Mouse (Mus musculus) Muller cell, postnatal 12 days (primary cell): ENCODE measurements around the gene Pawr.

Source experiments
- DNase-seq: peaks from one replicate; pipeline ENCODE4 v3.0.0-alpha.2; 2015; ENCODE audit errors: inconsistent ontology term

The Pawr gene

DNA sequence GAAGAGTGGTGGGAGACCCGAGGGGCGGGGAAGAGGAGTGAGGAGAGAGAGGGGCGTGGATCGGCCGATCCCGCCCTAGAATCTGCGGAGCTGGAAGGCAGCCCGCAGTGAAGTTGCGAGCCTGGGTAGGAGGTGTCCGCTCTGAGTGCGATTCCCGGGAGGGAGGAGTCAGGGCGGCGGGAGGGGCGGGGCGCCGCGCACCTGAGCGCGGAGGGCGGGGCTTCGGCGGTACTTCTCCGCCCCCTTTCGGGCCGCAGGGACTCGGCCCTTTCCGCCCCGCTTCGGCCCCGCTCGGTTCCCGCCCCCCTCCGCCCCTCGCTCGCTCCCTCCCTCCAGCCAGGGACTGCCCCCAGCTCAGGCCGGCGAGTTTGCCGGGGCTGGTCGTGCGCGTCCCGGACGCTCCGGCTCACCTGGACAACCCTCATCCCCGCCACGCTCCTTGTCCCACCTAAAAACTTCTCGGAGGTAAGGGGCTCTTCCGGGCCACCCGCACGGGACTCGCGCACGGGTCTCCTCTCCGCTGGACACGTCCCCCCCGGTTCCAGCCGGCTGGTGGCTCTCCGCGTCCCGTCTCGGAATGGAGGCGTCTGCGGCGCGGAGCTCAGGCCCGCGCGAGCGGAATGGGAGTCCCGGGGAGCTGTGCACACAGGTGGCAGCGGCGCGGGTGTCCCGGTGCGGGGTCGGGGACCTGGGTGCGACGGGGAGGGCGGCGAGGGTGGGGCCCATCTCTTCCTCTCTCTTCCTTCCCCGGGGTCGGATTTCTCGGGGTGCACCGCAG, at the start of gene Pawr:
Gene Pawr (plus strand): TSS at position 338 of the 778 bp plus-strand sequence.
- peak; percentile 94 for DNase-seq

DNA sequence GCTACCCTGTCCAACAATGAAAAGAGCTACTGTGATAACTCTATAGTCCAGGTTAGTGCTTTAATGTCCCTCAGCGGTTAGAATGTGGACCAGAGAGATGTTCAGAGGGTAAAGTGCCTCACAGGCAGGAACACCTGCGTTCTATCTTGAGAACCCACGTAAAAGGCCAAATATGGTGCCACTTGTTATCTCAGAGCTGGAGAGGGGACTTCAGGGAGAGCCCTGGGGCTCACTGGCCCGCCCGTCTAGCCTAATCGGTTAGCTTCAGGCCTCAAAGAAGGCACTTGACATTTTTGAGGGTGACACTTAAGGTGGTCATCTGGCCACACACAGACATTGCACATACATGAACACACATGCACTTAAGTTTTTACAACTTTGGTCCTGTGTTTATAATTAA, 49.6 kb upstream of the Pawr start:
- no peak for DNase-seq

DNA sequence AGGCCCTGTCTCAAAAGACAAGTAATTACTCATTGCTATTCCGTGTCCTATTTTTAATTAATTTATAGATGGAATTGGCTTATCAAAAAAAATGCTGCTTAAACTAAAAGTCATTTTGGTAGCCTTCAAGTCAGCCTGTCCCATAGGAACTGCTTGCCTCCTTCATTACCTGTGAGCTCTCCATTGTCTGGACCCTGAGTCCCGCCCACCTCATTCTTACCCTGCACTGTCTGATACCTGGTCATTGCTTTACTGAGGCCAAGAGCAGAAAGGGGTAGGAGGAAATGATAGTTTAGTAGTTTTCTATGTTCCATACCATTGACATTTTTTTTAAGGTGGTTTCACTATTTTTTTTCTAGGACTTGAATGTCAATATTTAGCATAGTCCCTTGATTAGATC, 48.5 kb upstream of the Pawr start:
- no peak for DNase-seq

DNA sequence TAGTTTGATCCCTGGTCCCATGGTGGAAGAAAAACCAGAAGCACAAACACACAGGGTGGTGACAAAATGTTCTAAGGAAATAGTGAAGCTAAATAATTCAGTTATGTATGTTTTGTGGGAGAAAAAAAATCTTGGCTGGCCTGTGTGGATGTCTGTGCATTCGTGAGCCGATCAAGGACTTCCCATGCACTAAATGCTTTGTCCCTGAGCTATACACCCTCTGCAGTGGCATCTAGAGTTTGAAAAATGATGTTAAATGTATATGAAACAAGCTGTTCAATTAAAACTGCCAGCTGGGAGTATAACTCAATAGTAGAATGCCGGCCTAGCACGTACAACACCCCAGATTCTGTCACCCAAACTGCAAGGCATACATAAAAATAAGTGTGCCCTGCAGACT, 48.1 kb upstream of the Pawr start:
- DNase-seq = no peak

DNA sequence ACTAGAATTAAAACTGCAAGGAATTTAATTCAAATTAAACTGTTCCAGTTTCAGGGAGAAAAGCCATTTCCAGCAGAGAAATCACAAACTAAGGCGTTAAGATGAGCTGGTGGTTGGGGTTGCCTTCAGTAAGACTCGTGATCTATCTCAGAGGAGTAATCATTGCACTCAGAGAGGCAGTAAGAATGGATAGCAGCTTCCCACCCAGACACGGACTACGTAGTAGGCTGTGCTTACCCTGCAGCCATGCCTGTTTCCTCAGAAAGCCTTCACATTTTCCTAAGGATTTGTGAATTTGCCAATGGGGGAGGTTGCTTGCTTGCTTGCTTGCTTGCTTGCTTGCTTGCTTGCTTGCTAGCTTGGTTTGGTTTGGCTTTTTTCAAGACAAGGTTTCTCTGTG, 47.5 kb upstream of the Pawr start:
- DNase-seq = no peak

DNA sequence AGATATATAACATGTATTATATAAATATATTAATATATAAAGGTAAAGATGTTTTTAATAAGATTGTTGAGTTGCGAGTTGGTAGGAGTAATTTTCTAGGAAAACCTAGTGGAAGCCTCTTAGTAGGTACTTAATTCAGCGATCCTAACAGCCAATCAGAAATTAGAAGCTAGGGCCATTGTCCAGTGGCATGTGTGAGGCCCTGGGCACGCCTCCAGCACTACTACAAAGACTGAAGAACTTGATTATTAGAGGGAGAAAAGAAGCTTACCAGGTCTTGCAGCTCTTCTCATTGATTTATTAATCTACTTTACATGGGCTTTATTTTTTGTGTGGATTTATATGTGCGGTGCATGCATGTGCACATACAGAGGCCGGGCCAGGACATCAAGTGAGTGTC, 46.9 kb upstream of the Pawr start:
- DNase-seq = no peak

DNA sequence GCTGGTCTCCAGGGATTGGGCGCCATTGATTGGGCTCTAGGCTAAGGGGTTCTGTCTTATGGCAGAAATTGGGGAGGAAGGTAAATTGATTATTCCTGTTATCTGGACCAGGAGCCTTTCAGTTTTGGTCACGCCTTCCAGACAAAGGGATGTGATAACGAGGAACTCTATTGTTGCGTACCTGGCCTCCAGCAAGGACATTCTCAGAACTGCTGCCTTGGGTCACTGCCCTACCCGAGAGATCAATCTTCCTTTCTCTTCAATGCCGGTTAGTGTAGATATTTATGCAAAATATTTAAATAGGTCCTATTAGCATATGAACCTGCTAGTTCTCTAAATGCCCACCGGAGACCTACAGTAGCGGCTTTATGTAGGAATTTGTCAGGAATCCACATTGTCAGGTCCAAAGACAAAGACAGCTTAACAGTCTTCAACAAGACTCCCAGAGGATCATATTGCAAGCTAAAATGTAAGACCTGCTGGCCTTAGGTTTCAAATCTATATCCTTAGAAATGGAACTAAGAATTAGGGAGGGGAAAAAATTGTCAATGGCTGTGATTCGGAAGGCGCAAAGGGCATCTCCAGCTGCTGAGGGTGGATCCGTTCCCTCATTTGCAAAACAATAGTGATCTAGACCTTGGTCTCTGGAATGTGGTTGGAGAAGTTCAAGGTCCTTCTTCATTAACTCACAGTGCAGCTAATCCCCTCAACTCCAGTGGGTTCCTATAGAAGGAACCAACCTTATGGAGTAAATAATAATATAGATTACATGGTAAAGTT, 45.1 kb upstream of the Pawr start:
- DNase-seq = no peak

DNA sequence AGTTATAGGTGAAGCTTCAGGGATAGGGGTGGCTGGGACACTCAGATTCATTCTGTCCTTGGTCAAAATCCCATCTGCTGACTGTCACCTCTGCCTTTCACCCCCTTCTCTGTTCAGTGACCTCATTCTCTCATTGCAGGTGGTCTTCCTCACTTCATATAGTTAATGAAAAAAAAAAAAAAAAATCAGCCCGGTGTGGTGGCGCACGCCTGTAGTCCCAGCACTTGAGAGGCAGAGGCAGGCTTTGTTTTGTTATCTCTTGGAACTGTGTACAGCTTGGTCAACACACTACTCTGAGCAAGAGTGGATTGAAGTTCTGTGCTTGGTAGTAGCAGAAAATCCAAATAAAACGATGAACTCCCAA, 44.5 kb upstream of the Pawr start:
- no peak for DNase-seq

DNA sequence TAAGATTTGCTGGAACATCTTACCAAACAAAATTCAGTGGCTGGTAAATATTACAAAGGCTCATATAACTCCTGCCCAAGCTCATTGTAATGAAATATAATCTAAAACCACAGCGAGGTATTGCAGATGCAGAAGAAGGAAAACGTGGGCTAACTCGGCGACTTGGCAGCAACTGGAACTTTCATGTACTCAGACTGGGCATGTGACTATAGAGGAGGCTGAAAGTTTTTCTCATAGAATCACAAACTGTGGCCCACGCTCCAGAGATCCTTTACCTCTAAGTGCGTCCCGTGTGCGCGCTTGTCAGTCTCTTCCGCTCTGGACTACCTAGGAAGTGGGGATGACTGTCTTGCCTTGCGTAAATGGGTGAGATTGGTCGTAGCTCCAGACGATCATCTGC, 41.9 kb upstream of the Pawr start:
- DNase-seq = no peak

DNA sequence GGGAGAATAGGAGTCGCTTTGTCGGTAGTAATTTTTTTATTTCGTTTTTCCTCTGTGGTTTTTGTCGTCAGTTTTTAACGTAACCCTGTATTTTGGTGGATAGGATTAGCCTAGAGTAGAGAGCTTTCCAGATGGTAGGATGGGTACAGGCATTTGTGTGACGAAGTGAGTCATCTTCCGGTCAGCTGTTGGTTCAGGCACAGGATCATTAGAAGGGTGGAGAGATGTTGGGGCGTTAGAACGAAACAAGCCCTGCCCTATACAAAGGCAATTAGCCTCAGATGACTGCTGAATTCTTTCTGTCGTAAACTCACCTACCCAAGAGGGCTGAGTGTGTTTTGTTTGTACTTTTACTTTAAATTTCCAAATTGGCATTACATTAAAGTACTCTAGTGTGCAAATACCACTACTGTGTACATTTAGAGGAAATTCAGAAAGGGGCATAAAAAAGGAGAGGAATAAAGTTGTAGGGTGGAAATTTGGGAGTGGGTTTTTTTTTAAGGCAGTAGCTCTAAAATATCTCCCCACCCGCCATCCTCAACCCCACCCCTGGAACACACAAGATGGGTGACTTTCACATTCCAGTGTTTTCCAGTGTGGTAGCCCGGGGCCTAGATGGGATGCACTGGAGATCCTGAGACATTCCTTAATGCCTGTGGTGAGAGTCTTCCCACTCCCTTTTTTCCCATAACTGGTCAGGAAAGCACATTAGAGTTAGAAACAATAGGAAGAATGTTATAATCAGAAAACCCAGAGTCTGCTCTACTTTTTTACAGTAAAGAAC, 40.0 kb upstream of the Pawr start:
- peak; percentile 81 for DNase-seq

DNA sequence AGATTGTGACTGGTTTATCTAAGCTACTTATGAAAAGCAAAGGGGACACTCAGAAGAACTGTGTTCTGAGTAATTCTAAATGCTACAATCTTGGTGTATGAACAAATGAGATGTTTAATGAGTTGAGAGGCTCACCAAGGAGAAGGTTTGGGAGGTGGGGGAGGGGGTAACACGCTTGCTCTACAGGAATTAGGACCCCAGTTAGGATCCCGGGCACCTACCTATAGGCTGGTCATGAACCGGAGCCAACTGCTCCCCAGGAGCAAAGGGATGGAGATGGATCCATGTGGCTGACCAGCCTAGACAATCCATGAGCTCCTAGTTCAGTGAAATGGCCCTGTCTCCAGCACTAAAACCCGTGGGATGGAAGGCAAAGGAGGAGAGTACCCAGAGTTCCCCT, 39.3 kb upstream of the Pawr start:
- DNase-seq = no peak

DNA sequence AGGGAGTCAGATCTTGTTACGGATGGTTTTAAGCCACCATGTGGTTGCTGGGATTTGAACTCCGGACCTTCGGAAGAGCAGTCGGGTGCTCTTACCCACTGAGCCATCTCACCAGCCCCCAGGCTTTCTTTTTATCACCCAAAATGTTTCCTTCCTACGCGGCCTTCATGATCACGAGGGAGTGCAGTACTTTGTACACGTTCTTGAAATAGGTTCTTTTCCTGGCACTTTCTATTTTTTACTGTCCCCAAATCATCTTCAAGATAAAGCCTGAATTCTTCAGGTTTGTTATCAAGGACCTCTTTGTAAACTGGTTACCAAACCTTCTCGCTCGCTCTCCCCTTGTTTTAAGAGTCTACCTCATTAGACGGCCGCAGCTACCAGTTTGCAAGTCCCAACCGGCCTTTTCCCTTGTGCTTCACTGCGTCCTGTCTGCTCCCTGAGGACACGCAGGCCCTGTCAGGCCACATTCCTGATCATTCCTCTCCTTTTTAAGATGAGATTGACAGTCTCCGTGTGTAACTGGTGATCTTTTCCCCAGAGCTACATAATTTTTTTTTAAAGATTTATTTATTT, 38.2 kb upstream of the Pawr start:
- DNase-seq = no peak

DNA sequence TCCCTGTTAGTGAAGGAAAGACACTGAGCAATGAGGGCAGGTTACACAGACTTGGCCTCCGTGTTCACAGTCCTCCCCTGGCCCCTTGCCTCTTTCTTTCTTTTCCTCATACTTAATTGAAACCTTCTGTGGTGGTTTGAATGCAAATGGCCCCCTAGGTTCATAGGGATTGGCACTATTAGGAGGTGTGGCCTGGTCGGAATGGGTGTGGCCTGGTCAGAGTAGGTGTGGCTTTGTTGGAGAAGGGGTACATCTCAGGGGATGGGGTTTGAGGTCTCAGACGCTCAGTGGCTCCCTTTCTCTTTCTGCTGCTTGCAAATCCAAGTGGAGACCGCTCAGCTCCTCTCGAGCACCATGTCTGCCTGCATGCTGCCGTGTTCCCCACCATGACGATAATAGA, 37.2 kb upstream of the Pawr start:
- DNase-seq = no peak

DNA sequence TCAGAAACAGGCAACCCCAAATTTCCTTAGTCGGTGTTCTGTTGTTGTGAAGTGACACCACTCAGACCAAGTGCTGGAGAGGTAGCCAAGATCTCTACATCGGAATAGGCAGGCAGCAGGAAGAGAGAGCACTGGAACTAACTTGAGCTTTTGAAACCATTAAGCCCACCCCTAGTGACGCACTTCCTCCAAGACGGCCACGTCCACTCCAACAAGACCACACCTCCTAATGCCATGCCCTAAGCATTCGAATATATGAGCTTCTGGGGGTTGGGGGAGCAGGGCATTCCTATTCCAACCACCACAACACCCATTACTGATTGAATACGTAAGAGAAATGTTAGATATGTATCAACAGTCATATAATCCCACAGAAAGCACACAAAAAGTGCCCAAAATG, 35.5 kb upstream of the Pawr start:
- DNase-seq = no peak

DNA sequence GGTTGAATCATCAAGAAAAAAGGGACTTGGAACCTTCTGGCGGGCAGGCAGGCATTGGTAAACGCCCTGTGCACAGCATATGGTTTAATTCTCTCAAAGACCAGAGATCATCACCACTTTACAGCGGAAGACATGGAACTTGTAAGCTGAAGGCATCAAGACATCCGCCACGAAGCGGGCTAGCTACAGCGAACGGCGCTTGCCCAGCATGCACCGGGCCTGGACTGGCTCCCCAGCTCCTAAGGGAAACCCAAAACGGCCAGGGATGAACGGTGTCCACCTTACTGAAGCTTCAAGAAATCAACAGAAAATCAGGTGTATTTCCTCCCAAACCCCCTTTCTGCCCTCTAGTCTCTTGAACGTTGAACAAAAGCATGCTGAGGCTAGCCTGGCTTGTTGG, 33.7 kb upstream of the Pawr start:
- DNase-seq = no peak

DNA sequence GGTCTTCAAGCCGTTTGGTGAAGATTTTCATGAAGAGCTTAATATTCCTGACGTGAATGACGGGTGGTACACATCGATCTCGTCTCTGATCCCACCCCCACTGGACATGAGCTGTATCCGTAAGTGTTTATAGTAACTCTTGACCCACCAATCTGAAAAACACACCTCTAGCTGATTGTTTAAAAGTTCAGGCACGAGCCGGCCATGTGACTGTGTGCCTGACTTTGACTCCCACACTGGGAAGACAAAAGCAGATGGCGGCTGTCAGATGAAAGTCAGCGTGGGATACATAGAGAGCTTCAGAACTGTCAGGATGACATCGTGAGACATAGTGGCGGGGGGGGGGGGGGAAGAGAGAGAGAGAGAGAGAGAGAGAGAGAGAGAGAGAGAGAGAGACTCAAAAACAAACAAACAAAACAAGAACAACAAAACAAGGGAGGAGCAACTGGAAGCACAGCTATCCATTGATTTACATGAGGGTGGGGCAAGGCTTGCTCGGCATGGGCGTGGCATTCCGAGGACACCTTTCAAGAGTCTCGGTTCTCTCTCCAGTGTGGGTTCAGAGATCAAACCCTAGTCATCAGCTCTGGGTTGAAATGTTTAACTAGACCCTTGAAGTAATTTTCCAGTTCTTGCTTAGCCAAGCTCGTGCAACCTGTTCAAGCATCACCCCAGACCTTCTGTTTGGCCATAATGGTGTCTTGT, 32.9 kb upstream of the Pawr start:
- DNase-seq = no peak

DNA sequence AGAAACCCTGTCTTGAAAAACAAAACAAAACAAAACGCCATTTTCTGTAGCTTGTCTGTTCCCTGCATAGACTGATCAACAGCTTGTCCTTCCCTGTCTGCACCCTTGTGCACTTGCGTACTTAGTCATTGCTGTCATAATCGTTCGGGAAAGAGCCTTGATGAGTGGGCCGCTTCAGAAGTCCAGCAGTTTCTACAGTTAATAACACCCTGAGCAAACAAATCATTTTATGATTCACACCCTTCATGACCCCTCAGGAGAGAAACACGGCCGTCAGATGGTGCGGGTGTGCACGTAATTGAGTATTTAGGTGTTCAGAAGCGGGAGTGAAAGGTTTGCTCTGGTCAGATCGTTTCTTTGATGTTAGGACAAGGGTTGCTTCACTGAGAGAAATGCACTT, 32.1 kb upstream of the Pawr start:
- no peak for DNase-seq

DNA sequence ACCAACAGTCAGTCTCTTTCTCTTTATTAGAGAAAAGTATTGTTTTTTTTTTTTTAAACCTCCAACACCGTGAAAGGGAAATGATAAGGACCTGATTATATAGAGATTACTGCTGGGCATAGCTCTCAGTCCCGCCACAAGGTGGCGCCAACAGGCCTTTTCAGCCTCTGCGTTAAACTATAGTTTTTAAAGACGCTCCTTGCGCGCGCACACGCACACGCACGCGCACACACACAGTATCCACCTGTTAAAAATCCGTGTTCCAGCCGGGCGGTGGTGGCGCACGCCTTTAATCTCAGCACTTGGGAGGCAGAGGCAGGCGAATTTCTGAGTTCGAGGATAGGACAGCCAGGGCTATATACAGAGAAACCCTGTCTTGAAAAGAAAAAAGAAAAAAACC, 31.1 kb upstream of the Pawr start:
- peak; percentile 62 for DNase-seq

DNA sequence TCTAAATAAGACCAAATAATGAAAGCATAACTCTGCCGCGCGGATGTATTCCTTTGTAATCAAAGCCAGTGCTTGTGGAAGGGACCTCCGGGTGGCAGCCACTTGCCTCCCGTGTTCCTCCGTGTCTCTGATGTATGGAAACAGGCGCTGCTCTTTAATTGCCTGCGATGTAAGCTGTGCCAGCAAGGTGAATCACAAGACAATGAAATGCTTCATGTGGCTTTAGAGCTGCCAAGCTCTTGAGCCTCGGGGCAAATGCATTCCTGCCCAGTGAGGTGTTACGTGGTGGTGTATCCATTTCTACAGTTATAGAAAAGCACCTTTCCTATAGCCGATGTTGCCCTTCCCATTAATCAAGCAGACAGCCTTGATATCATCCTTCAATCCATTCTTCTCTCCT, 24.1 kb upstream of the Pawr start:
- no peak for DNase-seq

DNA sequence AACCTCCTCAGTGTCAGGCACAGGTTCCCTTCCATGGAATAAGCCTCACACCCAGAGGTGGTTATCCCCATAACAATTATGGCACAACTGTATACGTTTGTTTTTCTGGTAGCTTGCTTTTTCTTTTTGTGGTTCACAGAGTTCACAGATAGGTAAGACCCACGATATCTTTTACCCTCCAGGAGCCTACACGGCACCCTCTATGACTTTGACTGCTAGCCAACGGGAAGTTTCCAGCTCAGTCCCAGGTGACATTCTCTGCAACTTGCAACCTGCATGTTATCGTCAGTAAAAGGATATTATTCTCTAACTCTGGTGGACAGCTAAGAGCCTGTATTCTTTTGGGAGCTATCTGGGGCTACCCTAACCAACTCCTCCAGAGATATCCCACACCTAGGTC, 21.7 kb upstream of the Pawr start:
- DNase-seq = no peak

DNA sequence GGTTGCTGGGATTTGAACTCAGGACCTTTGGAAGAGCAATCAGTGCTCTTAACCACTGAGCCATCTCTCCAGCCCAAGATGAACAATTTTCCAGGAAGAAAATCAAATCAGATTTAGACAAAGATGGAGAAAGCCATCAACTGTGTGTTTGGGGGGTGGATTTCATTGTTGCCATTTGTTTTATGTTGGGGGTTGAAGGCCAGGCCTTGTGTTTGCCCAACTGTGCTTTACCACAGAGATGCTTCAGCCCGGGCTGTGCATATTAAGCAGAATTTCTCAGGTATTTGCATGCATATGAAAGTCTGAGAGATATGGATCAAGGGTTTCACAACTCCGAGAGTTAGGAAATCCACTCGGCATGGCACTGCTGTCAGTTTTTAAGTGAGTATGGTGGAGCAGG, 20.5 kb upstream of the Pawr start:
- no peak for DNase-seq

DNA sequence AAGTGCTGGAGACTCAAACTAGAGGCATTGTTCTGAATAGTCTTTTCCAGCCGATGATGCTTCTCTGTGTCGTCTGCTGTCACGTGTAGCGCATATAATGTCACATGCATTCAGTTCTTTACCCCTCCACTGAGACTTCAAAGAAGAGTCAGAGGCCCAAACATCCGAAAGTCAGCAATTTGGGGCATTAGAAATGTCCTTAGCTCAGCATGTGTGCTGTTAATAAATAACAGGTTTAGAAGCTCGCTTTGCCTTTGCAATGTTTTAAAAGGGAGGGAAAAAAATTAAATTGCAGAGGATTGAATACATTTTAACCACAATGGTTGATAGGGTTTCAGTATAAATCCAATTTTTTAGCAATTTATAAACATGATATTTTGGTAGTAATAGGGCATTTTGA, 18.1 kb upstream of the Pawr start:
- DNase-seq = no peak
